Mouse (Mus musculus): ENCODE results near the gene Dok7.
A peak's percentile ranks its signal among the peaks of the same experiment; 100 is the strongest.

Dok7 gene

DNA sequence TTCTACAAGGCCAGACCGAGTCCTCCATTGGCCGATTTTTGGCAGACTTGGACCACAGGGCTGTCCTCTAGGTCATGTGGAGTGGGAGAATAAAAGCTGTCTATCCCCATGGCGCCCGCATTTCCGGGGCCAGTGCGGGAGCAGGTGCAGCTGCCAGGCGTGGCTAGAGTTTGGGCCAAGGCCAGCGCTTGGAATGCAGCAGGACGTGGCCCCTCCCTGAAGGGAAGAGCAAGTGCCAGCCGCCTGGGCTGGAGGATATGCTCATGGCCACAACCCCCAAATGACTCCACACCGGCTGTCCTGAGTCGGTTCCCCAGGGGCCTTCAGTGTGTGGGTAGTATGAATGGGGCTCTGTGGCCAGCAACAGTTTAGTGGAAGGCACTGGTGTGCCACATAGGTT lies 1.5 kb upstream of the Dok7 start:
- no peak for DNase-seq (ENCODE audit: extremely low spot score, low read depth, low spot score)

DNA sequence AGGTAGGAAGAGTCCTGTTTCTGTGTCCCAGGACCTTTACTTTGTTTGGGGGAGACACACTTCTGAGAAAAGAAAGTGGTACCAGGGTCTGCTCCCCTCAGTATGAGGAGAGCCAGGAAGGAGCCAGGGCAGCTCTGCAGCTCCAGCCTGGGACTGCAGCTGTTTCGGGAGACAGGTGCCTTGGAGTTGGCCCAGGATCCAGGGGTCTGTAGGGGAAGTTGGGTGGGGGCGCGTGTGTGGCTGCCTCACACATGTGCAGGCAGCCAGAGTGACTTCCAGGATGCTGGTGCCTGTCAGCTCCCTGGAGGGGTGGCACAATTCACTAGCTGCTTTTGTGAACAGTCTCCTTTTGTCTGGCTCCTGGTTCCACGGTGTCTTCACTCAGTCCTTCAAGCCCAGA lies 1.0 kb downstream of the Dok7 start:
- DNase-seq (ENCODE audit: extremely low spot score, low read depth, low spot score), result no peak

DNA sequence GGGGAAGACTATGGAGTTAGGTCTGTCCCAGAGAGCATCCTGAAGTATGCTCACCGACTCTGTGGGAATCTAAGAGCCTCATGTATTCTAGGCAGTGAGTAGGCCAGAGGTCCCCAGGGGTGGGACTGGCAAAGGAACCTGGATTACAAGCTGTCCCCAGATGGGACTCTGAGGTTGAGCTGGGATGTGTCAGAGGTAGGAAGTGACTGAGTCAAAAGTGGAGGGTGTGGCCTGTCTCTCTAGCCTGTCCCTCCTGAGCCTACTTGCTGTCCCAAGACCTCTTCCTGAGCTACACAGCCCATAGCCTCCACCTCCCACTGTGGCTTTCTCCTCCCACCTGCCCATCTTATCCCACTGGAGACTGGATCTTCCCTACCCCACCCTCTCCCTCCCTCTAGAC lies 1.6 kb downstream of the Dok7 start:
- DNase-seq (ENCODE audit: extremely low spot score, low read depth, low spot score), result no peak

DNA sequence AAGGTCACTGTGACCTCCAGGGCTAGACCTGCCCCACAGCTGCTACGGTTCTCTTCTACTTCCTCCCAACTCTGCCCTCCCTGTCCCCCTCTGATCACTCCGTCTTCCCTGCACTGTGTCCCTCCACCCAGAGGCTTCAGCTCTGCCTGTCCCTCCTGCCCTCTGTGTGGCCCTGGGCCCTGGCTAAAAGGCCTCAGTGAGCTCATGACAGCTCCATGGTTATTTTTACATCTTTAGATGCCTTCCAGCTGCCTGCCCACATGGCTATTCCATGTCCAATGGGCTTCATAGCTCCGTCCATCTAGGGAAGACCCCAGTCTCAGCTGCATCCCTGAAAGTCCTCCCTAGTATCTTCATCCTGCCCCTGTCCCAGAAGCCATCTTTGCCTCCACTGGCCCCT lies 3.5 kb downstream of the Dok7 start:
- no peak for DNase-seq (ENCODE audit: extremely low spot score, low read depth, low spot score)

DNA sequence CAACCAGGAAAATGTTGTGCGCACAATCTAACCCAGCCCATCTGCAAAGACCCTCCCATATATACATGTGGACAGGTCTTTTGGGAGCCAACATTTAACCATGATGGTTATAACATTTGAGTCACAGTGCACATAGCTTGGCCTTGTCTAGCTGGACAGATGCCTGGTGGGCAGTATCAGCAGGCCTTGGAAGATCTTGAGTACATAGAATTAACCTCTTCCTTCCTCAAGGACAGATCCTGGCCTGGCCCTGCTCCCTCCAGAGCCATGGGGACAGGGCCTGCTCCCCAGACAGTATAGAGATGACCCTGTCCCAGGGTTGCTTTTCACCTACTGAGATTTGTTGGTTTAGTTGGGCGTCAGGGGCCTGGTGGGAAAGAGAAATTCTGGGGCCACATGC lies 13.3 kb downstream of the Dok7 start:
- no peak for DNase-seq (ENCODE audit: extremely low spot score, low read depth, low spot score)

DNA sequence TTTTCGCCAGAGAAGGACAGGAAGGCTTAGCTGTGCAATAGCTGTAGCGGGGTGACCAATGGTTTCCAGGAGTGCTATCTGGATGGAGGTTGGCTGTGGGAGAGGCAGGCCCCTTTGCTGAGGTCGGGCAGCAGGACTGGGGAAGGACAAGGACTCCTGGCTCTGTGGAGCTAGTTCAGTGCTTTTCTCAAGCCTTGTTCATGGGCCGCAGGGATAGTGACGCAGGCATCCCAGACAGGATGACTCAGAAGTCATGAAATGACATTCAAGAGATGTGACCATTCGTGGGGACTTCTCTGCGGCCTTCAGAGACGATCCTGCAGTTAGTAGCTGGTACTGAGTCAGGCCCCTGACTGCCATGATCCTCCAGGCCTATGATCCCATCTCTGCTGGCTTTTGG lies 13.7 kb downstream of the Dok7 start:
- DNase-seq (ENCODE audit: extremely low spot score, low read depth, low spot score), result no peak

DNA sequence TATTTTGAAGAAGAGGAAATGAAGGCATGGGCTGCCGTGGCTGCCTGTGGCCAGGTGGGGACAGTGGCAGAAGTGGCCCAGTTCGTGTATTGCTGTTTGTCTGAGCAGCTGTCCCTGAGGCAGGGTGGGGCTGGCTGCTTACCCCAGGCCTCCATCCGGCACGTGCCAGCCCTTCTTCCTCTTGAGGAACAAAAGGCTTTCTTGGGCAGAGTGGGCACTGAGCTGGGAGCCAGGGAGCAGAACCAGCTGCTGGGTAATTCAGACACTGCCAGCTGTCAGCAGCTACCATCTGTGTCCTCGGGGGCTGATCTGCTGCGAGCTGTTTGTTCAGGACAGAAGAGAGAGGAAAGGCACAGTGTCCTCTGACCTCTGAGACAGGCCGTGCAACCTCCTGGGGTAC lies 14.4 kb downstream of the Dok7 start:
- DNase-seq (ENCODE audit: extremely low spot score, low read depth, low spot score), result no peak

DNA sequence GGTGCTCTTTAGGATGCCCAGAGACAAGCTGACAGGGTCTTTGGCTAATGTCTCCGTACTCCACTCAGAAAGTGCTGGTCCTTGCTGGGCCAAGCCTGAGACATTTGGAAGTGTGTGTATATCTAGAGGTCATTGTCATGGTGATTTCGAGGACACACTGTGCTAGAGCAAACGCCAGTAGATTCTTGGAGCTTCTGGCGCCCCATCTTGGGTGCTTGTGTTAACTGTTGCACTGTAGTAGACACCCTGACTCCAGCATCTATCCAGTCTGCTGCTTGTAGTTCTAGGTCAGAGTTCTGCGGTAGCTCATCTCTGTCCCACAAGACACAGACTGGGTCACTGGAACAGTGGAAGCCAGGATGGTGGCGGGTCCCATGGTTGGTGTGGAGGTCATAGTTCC lies 15.3 kb downstream of the Dok7 start:
- no peak for DNase-seq (ENCODE audit: extremely low spot score, low read depth, low spot score)

DNA sequence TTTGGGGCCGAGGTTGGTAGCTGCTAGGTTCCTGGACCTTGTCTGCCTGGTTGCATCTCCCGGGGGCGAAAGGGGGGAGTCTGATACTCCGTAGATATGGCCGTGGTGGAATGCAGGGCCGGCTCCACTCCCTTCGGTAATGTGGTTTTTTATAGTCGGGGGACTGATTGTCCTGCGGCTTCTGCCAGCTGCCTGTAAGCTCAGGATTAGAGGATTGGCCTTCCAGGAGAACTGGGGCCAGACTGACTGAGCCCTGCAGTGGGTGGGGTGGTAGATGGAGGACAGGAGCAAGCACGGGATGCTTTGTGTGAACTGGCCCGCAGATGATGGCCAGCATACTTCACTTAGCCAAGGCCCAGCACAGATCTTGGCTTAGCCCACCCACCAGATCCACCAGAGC lies 16.7 kb downstream of the Dok7 start:
- no peak for DNase-seq (ENCODE audit: extremely low spot score, low read depth, low spot score)

DNA sequence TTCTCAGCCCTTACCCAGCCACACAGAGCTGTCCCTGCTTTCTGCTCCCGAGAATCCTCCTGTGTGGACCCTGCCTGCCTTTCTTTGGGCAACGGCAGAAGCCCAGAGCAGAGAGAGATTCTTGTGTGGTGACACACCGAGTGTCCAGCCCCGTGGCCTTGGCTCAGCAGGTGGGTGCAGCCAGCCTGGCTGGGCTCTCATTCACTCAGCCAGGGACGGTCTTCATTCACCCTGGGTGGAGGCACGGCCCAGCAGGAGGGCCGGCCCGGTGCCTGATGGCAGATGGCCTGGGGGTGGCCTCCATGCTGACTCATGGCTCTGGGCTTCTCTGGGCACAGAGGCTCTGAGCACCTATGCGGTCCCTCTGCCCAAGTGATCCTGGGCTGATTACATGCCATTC lies 17.4 kb downstream of the Dok7 start:
- no peak for DNase-seq (ENCODE audit: extremely low spot score, low read depth, low spot score)

DNA sequence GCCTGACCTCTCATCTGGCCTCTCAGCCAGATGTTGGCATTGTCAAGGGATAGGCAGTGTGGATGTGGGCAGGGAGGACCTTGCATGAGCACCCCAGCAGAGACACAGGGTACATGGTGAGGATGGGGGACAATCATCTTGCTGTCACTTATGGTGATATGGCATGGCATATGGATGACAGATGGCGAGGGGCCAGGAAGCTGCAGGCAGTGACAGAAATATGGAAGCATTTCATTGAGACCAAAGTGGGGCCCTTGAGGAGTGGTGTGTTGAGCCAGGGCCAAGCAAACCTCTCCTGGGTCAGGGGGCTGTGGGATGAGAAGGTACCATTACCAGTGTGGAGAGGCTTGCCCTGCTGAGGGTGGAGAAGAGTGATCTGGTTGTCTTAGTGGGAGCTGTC lies 19.8 kb downstream of the Dok7 start:
- DNase-seq (ENCODE audit: extremely low spot score, low read depth, low spot score), result no peak

DNA sequence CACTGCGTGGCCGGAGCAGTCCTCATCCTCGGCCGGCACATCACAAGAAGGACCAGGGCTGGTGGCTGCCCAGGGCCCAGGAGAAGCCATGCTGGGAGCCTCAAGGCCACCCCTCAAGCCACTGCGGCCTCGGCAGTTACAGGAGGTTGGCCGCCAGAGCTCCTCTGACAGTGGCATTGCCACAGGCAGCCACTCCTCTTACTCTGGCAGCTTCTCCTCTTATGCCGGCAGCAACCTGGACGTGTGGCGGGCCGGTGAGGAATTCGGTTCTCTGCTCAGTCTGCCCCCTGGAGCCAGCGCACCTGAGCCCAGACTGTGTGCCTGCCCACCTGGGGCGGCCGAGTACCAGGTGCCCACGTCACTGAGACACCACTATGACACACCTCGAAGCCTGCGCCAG lies 22.5 kb downstream of the Dok7 start:
- no peak for DNase-seq (ENCODE audit: extremely low spot score, low read depth, low spot score)

DNA sequence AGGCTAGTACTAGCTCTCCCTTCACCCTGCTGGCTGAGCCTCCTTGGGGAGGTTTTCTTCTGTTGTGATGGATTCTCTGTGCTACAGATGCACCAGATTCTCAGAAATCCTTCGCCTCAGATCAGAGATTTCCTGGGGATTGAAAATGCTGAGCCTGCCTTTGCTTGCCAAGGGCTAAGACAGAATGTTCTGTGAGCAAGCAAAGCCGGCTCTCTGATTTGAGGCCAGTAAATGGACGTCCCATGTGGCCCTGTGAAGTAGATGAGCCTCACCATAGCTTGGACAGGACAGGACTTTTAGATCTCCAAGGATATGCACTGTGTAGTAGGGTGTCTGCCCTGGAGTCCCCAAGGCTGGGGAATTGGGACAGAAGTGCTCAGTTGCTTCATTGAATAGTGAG lies 28.3 kb downstream of the Dok7 start:
- DNase-seq (ENCODE audit: extremely low spot score, low read depth, low spot score), result no peak

DNA sequence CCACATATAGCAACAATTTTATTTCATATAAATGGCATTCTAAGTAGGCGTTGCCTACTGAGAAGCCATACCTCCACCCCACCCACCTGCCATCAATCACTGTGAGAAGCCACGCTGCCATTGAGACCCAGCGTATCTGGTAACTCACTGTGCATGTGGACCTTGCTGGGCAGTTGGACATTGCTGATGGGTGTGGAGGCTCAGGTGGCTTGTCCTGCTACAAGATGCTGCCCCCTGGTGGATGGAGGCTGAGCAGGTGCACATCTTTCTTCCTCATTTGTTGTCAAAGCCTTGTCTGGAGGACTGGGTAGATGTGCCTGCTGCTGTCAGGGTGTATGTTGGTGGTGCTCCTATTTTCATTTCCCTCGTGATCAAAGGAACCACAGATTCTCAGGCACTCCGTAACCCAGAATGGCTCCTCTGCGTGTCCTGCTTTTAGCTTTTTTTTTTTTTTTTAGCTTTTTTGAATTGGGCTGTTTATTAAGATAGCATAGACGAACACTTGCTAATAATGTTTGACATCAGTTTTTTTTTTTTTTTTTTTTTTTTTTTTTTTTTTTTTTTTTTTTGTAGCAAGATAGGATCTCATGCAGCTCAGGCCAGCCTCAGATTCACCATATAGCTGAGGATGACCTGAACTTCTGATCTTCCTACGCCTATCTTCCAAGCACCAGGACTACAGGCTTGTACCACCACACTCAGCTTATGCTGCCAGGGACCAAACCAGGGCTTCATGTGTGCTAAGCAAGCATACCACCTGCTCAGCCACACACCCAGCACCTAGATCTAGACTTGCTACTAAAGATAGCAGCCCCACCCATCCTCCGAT lies 32.4 kb downstream of the Dok7 start:
- DNase-seq (ENCODE audit: extremely low spot score, low read depth, low spot score), result peak; percentile 39

DNA sequence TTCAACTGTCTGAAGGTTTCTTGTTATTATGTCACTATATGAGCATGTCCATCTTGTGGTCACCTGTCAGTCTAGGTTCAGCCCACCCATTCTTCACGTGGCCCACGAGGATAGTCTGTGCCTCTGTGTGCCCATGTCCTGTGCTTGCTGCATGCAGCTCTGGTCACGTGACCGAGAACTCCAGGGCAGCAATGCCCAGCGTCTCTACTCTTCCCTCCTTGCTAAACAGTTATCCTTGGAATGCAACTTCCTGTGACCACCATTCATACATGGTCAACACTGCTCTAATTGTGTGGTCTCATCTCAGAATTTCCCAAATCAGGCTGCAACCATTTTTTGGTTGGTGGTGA lies 33.0 kb downstream of the Dok7 start:
- no peak for DNase-seq (ENCODE audit: extremely low spot score, low read depth, low spot score)

DNA sequence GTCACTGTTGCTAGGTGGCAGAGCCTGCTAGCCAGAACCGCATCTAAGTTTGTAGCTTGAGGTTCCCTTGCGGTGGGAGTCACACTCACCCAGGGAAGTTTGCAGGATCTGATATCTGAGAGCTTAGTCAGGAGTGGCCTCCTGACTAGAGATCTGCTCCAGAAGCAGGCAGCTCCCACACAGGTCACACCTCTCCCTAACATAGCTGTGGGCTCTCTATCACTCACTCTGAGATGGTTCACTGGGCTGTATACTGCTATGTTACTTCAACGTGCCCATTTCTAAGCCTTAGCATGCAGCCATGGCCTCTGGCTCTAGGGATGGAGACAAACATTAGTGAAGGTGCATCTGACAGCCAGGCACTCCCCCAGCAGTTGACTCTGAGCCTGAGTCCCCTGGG lies 35.1 kb downstream of the Dok7 start:
- no peak for DNase-seq (ENCODE audit: extremely low spot score, low read depth, low spot score)

DNA sequence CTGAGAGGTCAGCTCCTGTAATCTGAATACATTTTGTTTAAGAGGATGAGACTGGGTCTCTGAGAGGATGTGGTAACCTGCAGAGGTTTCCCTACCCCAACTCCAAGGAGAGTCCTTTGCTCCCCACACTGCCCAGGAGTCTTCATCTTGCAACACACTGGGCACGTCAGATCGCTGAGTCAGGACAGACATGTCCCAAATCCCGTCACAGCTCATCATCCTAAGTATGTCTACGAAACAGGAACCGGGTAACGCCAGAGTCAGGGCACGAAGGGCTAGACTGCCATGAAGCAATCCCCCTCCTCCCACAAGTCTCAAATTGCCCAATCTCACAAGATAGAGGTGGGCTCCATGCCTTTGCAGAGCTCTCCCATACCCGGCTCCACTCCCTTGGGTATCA lies 46.5 kb downstream of the Dok7 start:
- DNase-seq (ENCODE audit: extremely low spot score, low read depth, low spot score), result no peak

DNA sequence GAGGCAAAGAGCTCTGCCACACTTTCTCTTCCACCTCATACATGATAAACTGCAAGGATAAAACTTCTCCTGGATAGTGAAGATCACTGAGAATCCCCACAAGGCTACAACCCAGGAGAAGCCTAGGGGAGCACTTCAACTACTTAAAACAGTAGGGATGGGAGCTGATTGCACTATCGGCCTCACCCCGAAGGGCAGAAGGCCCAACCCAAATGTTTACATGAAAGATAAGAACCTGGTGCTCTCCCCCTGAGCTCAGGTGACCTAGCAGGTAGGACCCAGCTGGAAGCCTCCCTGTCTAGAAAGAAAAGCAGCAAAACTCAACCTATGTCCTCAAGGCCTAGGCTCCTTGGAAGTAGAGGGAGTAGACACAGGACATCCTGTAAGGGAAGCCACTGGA lies 47.0 kb downstream of the Dok7 start:
- no peak for DNase-seq (ENCODE audit: extremely low spot score, low read depth, low spot score)

DNA sequence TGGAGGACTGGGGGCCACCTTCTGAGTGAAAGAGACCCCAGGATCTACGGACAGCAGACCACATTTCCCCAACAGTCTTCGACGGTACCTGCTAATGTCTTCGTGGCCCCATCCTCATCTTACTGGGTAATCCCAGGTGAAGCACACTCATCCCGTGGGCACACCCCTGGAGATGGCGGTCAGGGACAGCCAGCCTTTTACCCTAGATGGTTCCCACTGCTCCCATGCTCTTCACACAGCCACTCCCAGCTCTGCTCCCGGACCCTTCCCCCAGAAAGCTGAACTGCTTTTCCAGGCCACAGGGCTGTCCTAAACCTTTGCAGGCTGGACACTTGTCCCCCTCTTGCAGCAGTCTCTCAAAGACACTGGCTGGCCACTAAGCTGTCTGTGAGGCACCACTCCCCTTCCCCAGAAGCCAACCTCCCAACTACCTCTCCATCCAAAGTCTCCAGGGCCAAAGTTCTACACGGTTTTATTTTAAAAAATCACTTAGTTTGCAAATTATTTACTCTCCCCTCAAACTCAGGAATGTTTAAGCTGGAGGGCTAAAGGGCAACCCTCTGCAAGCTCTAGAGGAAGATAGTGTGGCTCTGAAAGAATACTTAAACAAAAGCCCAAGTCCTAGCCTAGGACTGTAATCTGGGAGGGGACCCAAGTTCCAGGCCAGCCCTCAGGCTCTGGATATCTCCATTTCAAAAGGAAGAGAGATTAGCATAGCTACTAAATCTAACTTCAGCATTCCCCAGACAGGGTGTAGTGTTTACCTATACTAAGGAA lies 47.8 kb downstream of the Dok7 start:
- DNase-seq (ENCODE audit: extremely low spot score, low read depth, low spot score), result no peak

DNA sequence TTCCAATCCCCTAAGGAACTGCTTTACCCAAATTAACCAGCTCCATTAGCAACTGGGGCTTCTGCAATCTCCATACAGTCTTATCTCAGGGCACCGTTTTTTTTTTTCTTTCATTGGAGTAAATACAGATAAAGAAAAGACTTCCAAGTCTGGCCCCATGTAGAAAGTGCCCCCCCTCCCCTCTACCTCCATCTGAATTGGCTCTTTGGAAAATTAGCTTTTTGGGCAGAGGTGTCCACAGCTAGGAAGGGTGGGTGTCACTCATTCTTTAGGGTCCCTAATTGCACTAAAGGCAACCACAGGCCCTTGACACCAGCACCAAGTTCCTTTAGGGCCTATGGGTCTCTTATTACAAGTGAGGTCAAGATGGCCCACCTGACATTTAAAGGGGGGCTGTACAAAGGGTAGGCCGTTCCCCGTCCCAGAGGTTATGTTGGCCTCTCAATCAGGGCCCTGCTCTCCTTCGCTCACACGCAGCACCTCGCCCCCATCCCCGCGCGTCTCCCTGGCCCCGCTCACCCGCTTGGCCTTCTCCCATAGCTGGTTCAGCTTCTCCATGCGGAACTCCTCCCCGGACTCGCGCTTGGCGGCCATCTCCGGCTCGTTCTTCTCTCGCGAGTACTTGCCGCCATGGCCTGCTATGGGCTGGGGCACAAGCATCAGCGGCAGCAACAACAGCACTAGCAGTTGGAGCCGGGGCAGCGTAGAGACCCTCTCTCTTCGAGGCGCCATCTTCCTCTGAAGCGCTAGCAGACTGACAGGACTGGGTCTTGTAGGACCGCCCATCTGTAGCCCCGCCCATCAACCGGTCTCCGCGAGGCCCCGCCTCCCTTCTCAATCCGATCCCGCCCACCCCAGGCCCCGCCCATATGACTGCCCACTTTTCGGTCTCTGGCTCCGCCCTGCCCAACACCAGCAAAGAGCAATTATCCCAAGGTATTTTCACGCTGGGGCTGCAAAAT lies 48.7 kb downstream of the Dok7 start, which contains the start of gene Lrpap1:
Gene Lrpap1 (minus strand): TSS at position 807 of the 962 bp plus-strand sequence.
- DNase-seq (ENCODE audit: extremely low spot score, low read depth, low spot score), result peak; percentile 68

DNA sequence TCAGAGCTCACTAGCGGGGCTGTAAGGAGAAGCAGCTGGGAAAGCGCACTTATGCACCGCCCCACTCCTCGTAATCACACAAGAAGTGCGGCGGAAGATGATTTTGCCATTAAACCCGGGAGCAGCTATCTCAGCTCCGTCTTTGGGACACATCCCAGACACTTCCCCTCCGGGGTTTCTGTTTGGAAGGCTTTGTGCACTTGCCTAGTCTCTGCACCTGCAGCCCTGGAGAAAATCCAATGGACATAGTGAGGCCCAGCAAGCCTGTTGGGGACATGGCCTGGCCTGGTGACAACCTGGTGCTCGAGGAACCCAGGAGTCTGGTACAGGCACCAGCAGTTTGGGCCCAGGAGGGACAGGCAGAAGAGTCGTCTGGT lies 49.3 kb downstream of the Dok7 start:
- no peak for DNase-seq (ENCODE audit: extremely low spot score, low read depth, low spot score)

Measured in hindlimb bud, embryonic 11.5 days (tissue).